Mouse (Mus musculus): ENCODE measurements around the gene Nmnat2.

GRCm38 (mm10) chr1:153043332-153043731, 88.5 kb downstream of the Nmnat2 start:
- TF ChIP-seq EP300 (optimal IDR thresholded peaks at IDR 0.05), result no peak
- no peak for TF ChIP-seq CTCF (IDR thresholded peaks at IDR 0.05; ENCODE audit: low read depth)

Data from stomach, postnatal 0 days (tissue).